In the genomic region with DNA sequence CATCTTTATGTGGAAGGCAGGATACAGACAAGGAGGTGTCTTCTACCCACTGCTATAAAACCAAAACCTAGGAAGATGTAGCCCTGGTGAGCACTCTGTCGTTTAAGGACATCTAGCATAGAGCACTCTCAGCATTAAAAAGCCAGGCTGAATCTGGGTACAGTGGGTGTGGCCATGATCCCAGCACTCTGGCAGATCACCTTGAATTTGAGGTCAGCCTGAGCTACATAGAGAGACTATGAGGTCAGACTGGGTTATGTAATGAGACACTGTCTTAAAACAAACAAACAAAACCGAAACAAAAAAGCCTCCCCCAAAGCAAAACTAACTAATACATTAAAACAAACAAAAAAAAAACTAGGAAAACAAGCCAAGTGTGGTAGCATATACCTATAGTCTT, we compare ENCODE assay signal across 14 mouse cellular contexts.
"Had no signal": no experiment of that assay in that cellular context is flagged by ENCODE, and none has a peak within 500 bp of the region (broad histone marks: within the 10 kb centered on the region; RNA-seq: fewer than 3 reads in every experiment).

No protein-coding gene starts in this region.

- H3K36me3 ChIP-seq: limb, embryonic 10.5 days; liver, embryonic 13.5 days; lung, embryonic 15.5 days; midbrain, embryonic 15.5 days; neural tube, embryonic 12.5 days had no signal

- H3K9me3 ChIP-seq: limb, embryonic 10.5 days; liver, embryonic 13.5 days; lung, embryonic 15.5 days; midbrain, embryonic 15.5 days; neural tube, embryonic 12.5 days had no signal

- H3K4me1 ChIP-seq: liver, embryonic 13.5 days had no signal

- H3K27me3 ChIP-seq: liver, embryonic 13.5 days; lung, embryonic 15.5 days; megakaryocyte, embryonic 14.5 days; midbrain, embryonic 15.5 days; neural tube, embryonic 12.5 days had no signal

- DNase-seq: kidney, postnatal 14 days; liver, embryonic 13.5 days; liver, postnatal 0 days; lung, postnatal 14 days; spleen, adult 18-20 months; thymus, adult 18-20 months; thymus, postnatal 14 days had no signal

- H3K9ac ChIP-seq: liver, embryonic 13.5 days; liver, postnatal 0 days; lung, embryonic 15.5 days; midbrain, embryonic 15.5 days; neural tube, embryonic 12.5 days had no signal

- H3K4me3 ChIP-seq: left cerebral cortex, adult 2 months; limb, embryonic 10.5 days; liver, embryonic 13.5 days; lung, embryonic 15.5 days; megakaryocyte, embryonic 14.5 days; midbrain, embryonic 15.5 days; neural tube, embryonic 12.5 days had no signal

- H3K27ac ChIP-seq: left cerebral cortex, adult 2 months; limb, embryonic 10.5 days; liver, embryonic 13.5 days; lung, embryonic 15.5 days; macrophage; midbrain, embryonic 15.5 days; neural tube, embryonic 12.5 days had no signal
